Mouse (Mus musculus) CD4-positive naive resting alpha-beta T cell, adult 76 days (primary cell): ENCODE measurements around the gene Zbtb21. TPM values are rescaled to one million over a fixed set of nuclear protein-coding genes. Genes with fewer than 3 reads are reported as not detected.

Experiments
- total RNA-seq: library from RNA; stranded (reverse); gene quantifications from one replicate; pipeline ENCODE4 v1.2.4, GENCODE M21; 2023

Zbtb21 gene
- total RNA-seq, result 141 TPM

GRCm38 (mm10) chr16:97962151-97962948 lies at the start of gene Zbtb21, which contains the start of gene C2cd2:
Zbtb21 (minus strand) TSS chr16:97962622.
C2cd2 (minus strand) TSS chr16:97962598.

DNA sequence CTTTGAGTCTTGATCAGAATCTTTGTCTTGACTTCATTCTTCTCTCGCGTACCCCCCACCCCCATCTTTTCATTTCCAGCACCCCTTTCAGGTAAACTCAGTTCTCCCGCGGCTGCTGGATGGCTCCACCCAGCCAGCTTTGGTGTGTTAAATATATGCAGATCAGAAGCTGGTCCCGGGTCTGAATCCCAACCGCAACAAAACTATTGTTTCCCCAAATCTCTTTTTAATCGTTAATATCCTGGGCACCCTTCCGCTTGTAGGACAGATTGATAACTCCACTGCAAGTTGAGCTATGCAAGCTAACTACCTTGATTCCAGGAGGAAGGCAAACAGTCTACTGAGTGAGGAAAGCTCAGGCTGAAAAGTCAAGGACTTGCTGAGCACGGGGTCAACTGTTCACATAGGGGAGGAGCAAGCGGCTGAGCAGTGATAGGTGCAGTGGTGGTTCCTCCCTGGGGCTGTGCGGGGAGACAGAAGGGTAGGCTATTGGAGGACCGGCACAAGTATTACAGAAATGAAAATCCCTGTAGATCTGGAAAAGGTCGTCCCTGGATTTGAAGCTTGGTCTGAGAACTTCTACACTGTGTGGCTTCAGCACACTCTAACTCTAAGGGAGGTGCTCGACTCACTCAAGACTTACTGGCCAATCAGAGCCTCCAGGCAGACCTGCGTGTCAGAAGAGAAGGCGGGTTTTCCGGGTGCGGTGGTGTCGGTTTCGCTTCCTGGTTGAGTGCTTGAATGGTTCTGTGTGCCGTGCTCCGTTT lies 34.4 kb upstream of the Zbtb21 start, which contains the start of gene B230307C23Rik:
B230307C23Rik (plus strand) TSS at position 700 of the 767 bp plus-strand sequence.

Other genes with a start within 250 kb of the Zbtb21 start
- gene Ripk4, start 198.8 kb downstream of the Zbtb21 start, total RNA-seq, result not detected
- 29.9 TPM for gene Prdm15, start 110.8 kb downstream of the Zbtb21 start, total RNA-seq
- gene C2cd2, start within 50 bp of the Zbtb21 start, total RNA-seq, result 17.8 TPM
- gene B230307C23Rik, start 34.7 kb upstream of the Zbtb21 start, total RNA-seq, result 21.7 TPM
- 4.0 TPM for gene A630089N07Rik, start 119.8 kb upstream of the Zbtb21 start, total RNA-seq